Mouse (Mus musculus) T-helper 1 cell (primary cell): Measurements from ENCODE around the gene Ankrd27.
"Not testable (repeated sequence)": the region's sequence is repeated elsewhere in the genome, so short reads cannot be mapped to it uniquely, and the experiment has no call there.

Experiments used
- in situ Hi-C: fragments of 300-600 bp; cut with MboI, MseI; formaldehyde crosslinking; loops from one replicate; pipeline ENCODE4 v1.15.1; 2025; ENCODE audit warnings: high pct_unique_total_duplicates

Ankrd27 gene

DNA sequence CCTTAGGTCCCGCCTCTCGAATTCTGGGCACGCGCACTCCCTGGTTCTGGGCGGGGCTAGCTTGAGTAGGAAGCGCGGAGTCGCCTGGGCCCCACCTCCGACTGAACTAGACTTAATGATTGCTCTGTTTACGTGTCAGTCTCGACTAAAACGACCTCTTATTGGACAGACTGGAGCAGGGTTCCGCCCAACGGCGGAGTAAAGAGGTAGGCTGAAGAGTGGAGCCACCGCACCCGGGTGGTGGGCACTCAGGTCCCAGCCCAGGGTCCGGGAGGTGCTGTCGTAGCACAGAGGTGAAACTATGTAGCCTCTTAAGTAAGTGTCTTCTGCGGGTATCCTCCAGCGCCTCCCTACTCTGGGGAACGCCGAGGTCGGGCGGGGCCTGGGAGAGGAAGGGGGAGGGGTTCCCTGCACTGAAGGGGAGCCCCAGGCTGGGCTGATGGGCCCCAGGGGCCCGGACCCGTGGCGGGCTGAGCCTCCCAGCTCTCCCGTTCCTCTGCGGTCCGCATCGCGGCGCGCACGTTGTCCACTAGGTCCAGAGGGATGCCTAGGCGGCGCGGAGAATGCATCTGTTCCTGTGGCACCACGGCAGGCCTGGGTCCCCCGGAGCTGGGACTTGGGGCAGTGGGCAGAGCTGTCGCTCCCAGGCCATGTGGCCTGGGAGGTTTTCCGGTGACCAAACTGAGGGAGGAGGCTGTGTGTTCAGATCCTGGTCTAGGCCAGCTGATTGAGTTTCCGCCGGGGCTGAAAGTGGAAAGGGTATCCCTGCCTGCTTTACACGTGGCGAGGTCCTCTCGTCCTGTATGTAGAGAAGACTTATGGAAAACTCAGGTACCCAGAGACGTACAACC, at the start of gene Ankrd27:
Ankrd27 (plus strand) TSS at position 190 of the 851 bp plus-strand sequence.
- in situ Hi-C loops, result no loop called here

- in situ Hi-C loops, result no loop called here
Observed at GRCm38 (mm10) chr7:35537562-35537961, 48.5 kb upstream of the Ankrd27 start, which contains the start of gene Tdrd12. Gene Tdrd12 (minus strand): TSS chr7:35537745.

DNA sequence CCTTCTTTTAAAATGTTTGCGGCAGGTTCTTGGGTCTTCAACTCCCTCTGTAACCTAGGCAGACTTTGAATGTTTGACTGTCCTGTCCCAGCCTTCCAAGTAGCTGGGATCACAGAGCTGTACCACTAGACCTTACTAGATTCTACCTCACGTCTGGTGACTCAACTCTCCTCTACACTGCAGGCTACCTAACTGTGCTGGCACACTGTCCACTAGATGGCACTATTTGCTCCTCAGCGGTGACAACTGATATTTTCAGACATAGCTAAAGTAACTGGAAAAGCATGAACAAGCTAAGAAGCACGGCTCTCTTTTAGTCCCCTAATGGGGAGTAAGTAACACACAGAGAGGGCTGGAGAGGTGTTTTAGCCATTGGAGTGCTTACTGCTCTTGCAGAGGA, 40.2 kb upstream of the Ankrd27 start:
- in situ Hi-C loops, result no loop called here

- in situ Hi-C loops, result loop anchor here (5.0 kb wide), 1 partner anchor 157 kb away; the partner anchor contains the start of genes Cep89 and Faap24
Observed at GRCm38 (mm10) chr7:35553751-35554604, 32.1 kb upstream of the Ankrd27 start.

DNA sequence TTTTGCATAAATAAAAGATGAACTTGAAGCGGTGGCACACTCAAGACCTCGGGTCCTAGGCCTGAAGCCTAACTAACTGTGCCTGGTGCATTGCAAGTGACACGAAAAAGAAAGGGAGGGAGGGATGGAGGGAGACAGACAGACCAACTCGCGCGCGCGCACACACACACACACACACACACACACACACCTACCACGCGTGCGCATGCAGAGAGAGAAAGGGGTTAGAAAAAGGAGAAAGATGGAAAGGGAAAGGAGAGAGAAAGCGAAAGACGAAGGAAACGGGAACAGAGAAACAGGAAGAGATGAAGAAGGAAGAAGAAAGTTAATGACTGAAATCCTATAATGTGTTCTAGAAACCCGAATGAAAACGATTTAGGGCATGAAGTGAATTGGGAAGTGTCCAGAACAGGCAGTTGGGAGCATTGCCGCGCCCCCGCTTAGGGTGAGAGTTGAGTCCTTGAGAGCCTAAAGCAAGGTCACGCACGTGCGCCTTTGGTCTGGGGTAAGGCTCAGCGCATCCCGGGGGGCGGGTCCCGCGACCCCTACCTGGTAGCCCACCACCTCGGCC, 31.4 kb upstream of the Ankrd27 start:
- in situ Hi-C loops, result loop anchor here (5.0 kb wide), 1 partner anchor 157 kb away; the partner anchor contains the start of genes Cep89 and Faap24

DNA sequence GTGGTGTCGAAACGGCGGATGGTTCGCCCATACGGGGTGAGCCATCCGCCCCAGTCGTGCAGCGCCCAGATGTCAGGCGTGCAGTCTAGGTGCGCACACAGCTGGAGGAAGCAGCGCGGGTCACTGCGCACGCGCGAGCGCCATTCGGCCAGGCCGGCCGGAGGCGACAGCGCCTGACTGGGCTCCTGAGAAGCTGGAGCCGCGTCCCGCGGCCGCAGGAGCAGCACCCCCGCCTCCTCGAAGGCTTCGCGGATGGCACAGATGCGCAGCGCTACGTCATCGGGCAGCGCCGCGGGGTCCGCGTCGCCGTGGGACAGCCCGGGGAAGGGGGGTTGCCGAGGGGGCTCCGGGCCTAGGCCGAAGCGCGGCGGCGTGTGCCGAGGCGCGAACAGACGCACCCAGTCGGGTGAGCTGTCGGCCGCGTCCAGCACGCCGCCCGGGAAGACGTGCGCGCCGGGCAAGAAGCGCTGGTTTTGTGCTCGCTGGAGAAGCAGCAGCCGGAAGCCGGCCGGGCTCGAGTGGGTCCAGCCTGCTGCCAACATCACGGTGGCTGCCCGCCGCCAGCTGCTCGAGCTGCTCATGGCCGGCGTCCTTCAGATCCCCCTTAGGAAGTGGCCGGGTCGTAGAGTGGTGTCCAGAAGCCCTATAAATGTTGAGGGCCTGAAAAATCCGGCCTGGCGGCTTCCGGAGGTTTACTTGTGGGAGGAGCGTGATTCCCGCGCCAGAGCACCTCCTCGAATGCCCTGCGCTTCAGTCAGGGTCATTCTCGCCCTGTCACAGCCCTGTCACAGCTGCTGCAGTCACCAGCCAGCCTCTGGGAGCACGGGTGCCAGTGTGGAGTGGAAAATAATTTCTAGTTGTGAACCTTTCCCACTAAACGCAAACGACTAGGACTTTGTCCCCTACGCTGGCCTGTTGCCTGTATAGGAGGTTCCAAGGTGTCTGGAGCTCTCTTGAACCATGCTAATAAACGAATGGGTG, 30.5 kb upstream of the Ankrd27 start:
- in situ Hi-C loops, result no loop called here

DNA sequence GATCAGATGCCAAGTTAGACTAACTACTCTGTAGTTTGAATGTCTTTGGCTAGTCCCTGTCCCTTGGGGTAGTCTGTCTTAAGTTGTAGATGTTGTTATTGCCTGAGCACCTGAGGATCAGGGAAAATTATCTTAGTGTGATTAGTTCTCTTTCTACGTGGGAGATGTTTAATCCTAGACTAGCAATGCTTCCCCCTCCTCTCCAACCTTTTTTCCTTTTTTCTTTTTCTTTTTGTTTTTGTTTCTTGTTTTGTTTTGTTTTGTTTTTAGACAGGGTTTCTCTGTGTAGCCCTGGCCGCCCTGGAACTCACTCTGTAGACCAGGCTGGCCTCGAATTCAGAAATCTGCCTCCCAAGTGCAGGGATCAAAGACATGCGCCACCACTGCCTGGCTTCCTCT, 29.8 kb upstream of the Ankrd27 start, which contains the start of gene Nudt19:
Nudt19 (minus strand) TSS at position 100 of the 399 bp plus-strand sequence.
- in situ Hi-C loops, result no loop called here

DNA sequence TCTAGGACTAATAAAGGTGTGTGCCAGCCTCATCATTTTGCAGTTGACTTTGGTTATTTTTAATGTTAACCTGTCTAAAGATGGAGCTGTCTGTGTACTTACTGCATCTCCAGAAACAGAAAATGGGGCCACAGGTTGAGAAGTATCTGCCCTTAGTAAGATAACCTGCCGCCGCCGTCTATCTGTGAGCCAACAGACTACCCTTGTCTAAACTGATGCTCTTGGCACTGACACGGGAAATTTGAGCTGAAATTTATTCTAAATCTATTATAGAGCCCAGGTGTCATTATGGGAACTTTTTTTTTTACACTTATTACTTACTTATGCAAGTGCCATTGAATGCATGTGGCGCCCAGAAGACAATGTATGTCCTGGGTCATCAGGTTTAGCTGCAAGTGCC, 29.1 kb upstream of the Ankrd27 start:
- in situ Hi-C loops, result no loop called here

- in situ Hi-C loops, result no loop called here
Observed at GRCm38 (mm10) chr7:35557577-35557976, 28.5 kb upstream of the Ankrd27 start.

DNA sequence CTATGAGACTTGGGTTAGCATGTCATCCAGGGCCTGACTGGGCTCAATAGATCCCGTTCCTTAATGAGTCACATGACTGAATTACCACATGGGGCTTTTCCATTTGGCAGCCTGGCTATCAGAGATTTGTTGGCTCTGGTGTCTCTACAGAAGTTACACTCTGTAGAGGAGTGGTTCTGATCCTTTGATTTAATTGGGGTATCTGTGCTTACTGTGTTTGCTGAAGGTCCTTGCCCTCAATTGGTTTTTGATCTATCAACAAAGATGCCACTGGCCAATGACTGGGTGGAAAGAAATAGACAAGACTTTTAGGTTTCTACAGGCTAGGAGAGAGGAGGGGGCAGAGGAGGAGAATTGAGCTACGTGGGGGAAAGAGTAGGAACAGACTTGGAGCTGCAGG, 27.4 kb upstream of the Ankrd27 start:
- in situ Hi-C loops, result no loop called here

DNA sequence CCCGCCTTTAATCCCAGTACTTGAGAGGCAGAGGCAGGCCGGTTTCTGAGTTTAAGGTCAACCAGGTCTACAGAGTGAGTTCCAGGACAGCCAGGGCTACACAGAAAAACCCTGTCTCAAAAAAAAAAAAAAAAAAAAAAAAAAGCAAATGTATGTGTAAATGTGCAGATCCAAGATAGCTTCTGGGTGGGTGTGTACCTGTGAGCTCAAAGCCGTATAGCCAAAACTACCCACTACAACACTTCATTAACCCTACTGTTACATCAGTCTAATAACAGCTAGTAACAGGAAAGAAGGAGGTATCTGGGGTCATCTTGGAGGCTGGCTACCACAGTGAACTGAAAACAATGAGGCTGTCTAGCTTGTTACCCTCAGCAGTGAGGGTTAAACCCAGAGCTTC, 26.2 kb upstream of the Ankrd27 start:
- in situ Hi-C loops, result no loop called here

GRCm38 (mm10) chr7:35563071-35563470, 23.0 kb upstream of the Ankrd27 start:
- in situ Hi-C loops, result no loop called here

DNA sequence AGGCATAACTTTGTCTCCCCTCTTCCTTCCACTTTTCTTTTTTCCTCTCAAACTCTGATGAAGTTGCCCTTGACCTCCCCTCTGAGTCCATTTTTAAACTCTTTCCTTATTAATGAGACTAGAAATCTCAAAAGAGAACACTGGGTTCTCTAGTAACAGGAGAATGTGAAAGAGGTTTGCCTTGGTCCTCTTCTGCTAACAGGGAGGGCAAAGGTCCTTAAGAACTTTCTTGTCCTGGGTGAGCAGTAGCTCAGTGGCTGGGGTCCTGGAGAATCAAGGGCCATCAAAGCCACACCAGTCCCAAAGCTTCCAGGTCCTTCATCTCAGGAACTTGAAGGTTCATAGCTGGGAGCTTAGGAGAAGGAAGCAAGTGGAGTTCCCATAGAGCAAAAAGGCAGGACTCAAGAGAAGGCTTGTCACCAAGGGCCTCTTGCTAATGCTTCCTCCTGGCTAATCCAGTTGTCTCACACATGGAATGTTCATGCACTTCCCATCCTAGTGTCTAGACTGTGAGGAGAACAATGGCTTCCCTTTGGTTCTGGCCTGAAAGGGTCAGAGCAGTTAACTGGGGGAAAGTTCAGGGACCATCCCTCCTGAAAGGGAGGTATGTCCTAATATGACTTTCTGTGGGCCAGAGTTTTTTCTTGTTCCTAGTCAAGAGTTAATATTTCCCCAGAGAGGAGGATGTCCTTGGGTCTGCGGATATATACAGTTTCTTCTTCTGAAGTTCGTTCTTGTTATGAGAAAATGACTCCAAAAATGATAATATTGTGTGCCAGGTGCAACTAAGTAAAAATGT, 21.8 kb upstream of the Ankrd27 start:
- in situ Hi-C loops, result no loop called here

GRCm38 (mm10) chr7:35564872-35565271, 21.2 kb upstream of the Ankrd27 start:
- in situ Hi-C loops, result not testable (repeated sequence)

DNA sequence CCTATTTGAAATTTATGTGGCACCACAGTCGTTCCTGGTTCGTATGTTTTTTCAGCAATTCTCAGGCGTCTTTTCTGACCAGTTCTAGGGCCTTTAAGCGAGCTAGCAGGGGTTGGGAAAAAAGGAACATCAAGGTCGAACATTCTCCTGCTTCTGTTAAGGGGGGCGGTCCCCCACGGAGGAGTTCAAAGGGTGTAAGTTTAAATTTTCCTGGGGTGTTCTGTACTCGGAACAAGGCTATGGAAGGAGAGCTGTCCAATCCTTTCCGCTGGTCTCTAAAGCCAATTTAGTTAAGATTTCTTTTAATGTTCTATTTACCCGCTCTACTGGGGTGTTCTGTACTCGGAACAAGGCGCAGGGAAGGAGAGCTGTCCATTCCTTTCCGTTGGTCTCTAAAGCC, 20.1 kb upstream of the Ankrd27 start:
- in situ Hi-C loops, result not testable (repeated sequence)

GRCm38 (mm10) chr7:35569724-35570123, 16.3 kb upstream of the Ankrd27 start:
- in situ Hi-C loops, result not testable (repeated sequence)

- in situ Hi-C loops, result not testable (repeated sequence)
Observed at GRCm38 (mm10) chr7:35570883-35571282, 15.2 kb upstream of the Ankrd27 start.

DNA sequence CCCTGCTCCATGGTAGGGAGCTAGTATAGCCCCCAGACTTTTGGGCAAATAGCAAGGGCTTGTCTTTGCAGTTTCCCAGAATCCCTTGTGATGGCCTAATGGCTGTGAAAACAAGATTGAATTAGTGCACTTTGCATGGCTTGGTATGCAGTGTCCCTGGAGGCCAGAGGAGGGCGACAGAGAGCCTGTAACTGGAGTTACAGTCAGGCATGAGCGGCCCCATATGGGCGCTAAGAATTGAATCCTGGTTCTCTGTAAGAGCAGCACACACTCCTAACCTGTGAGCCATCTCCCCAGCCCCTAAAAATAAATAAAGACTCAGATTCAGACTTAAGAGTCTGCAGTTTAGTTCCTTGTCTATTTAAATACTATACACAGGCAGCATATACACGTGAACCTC, 6.2 kb upstream of the Ankrd27 start:
- in situ Hi-C loops, result no loop called here

- in situ Hi-C loops, result no loop called here
Observed at GRCm38 (mm10) chr7:35582719-35583118, 3.3 kb upstream of the Ankrd27 start.

GRCm38 (mm10) chr7:35583476-35584025, 2.5 kb upstream of the Ankrd27 start:
- in situ Hi-C loops, result no loop called here
